Mouse (Mus musculus) induced T-regulatory cell, adult 2 months (primary cell): ENCODE data around the gene Nudt2.

Source experiments
- DNase-seq: peaks from one replicate; pipeline ENCODE4 v3.0.0-alpha.2; 2012; ENCODE audit warnings: low read depth

The Nudt2 gene

GRCm38 (mm10) chr4:41494378-41494777, 29.4 kb downstream of the Nudt2 start:
- no peak for DNase-seq

GRCm38 (mm10) chr4:41495076-41495475, 30.1 kb downstream of the Nudt2 start:
- DNase-seq = no peak

- DNase-seq = no peak
Measured at GRCm38 (mm10) chr4:41495850-41496249, 30.9 kb downstream of the Nudt2 start.

- DNase-seq = no peak
Measured at GRCm38 (mm10) chr4:41497046-41497445, 32.1 kb downstream of the Nudt2 start.

GRCm38 (mm10) chr4:41497579-41497978, 32.6 kb downstream of the Nudt2 start:
- peak; percentile 26 for DNase-seq

GRCm38 (mm10) chr4:41497995-41498845, 33.3 kb downstream of the Nudt2 start:
- DNase-seq = peak; percentile 12

- DNase-seq = peak; percentile 9
Measured at GRCm38 (mm10) chr4:41498921-41499391, 34.0 kb downstream of the Nudt2 start.

- DNase-seq = no peak
Measured at GRCm38 (mm10) chr4:41499619-41500018, 34.7 kb downstream of the Nudt2 start.

- DNase-seq = no peak
Measured at GRCm38 (mm10) chr4:41500787-41501186, 35.8 kb downstream of the Nudt2 start.

- DNase-seq = peak; percentile 6
Measured at GRCm38 (mm10) chr4:41502171-41502940, 37.4 kb downstream of the Nudt2 start.

GRCm38 (mm10) chr4:41502986-41503412, 38.0 kb downstream of the Nudt2 start, which contains the start of gene AI464131:
AI464131 (minus strand) TSS chr4:41503076.
- DNase-seq = peak; percentile 87

GRCm38 (mm10) chr4:41504325-41504724, 39.4 kb downstream of the Nudt2 start:
- DNase-seq = peak; percentile 42

- DNase-seq = peak; percentile 39
Measured at GRCm38 (mm10) chr4:41505131-41505551, 40.2 kb downstream of the Nudt2 start.

- peak; percentile 70 for DNase-seq
Measured at GRCm38 (mm10) chr4:41506156-41506555, 41.2 kb downstream of the Nudt2 start.

GRCm38 (mm10) chr4:41506906-41507305, 42.0 kb downstream of the Nudt2 start:
- peak; percentile 80 for DNase-seq

- DNase-seq = peak; percentile 28
Measured at GRCm38 (mm10) chr4:41507326-41507924, 42.5 kb downstream of the Nudt2 start.

GRCm38 (mm10) chr4:41507998-41508397, 43.0 kb downstream of the Nudt2 start:
- DNase-seq = no peak

GRCm38 (mm10) chr4:41513309-41513708, 48.4 kb downstream of the Nudt2 start:
- DNase-seq = no peak

- DNase-seq = no peak
Measured at GRCm38 (mm10) chr4:41513714-41514113, 48.8 kb downstream of the Nudt2 start.

- DNase-seq = no peak
Measured at GRCm38 (mm10) chr4:41517233-41517632, 52.3 kb downstream of the Nudt2 start, which contains the start of gene 1110017D15Rik. 1110017D15Rik (minus strand) TSS chr4:41517333.

GRCm38 (mm10) chr4:41518349-41518748, 53.4 kb downstream of the Nudt2 start:
- no peak for DNase-seq

GRCm38 (mm10) chr4:41519195-41519594, 54.2 kb downstream of the Nudt2 start:
- no peak for DNase-seq
